Mouse (Mus musculus) liver, embryonic 14.5 days (tissue): ENCODE results near the gene Phldb3. TPM values are rescaled to one million over a fixed set of nuclear protein-coding genes. Genes with fewer than 3 reads are reported as not detected.

ENCODE experiments used
- ATAC-seq: fragments of 200-750 bp; cut with Nextera tagmentation; 2 replicates; pipeline ENCODE4 v1.8.0; 2017; ENCODE audit warnings: moderate number of reproducible peaks, mild to moderate bottlenecking, moderate library complexity; ENCODE audit not compliant: insufficient read depth
- DNase-seq, 3 experiments: peaks; one replicate each; pipeline ENCODE4 v3.0.0-alpha.2; 2012 to 2013; ENCODE audit warnings: low read depth in 3 of 3, low spot score in 3 of 3
- H3K27ac ChIP-seq: fragments of 300-500 bp; sonication (generic); 2 replicates; pipeline ENCODE4 v1.5.1; 2014; ENCODE audit warnings: moderate library complexity, mild to moderate bottlenecking, control low read depth, inconsistent platforms
- H3K27me3 ChIP-seq: fragments of 300-500 bp; sonication (generic); 2 replicates; pipeline ENCODE4 v1.6.1; 2014; ENCODE audit warnings: mild to moderate bottlenecking, low read length, moderate library complexity; ENCODE audit not compliant: control insufficient read depth, insufficient read depth
- H3K36me3 ChIP-seq: fragments of 300-500 bp; sonication (generic); replicated peaks from 2 replicates; pipeline ENCODE4 v1.6.1; 2014; ENCODE audit warnings: low read depth; ENCODE audit not compliant: control insufficient read depth, insufficient read depth
- H3K4me1 ChIP-seq, 2 experiments: fragments of 200-500 bp in 1 of 2; fragments of 300-500 bp in 1 of 2; sonication (generic) in 1 of 2; replicated peaks; 2 replicates each; pipeline ENCODE4 v1.6.1; 2012 to 2014; ENCODE audit warnings: antibody characterized with exemption in 1 of 2, inconsistent platforms in 1 of 2, low read length in 1 of 2; ENCODE audit not compliant: control insufficient read depth in 2 of 2, insufficient read depth in 2 of 2
- H3K4me2 ChIP-seq: fragments of 300-500 bp; sonication (generic); 2 replicates; pipeline ENCODE4 v1.6.1; 2014; ENCODE audit warnings: low read depth, mild to moderate bottlenecking, control low read depth, moderate library complexity
- H3K4me3 ChIP-seq, 2 experiments: fragments of 200-500 bp in 1 of 2; fragments of 300-500 bp in 1 of 2; sonication (generic) in 1 of 2; 2 replicates each; pipeline ENCODE4 v1.5.1; 2012 to 2014; ENCODE audit warnings: low read depth in 2 of 2, low read length in 2 of 2, mild to moderate bottlenecking in 2 of 2, control low read depth in 1 of 2, inconsistent platforms in 1 of 2, moderate library complexity in 1 of 2; ENCODE audit not compliant: insufficient read depth in 1 of 2
- H3K9ac ChIP-seq: fragments of 300-500 bp; sonication (generic); replicated peaks from 2 replicates; pipeline ENCODE4 v1.6.1; 2014; ENCODE audit warnings: mild to moderate bottlenecking, control low read depth, moderate library complexity
- H3K9me3 ChIP-seq: fragments of 300-500 bp; sonication (generic); 2 replicates; pipeline ENCODE4 v1.6.1; 2016; ENCODE audit warnings: low read length, mixed read lengths; ENCODE audit not compliant: control insufficient read depth
- CTCF ChIP-seq: IDR thresholded peaks from 2 replicates; pipeline ENCODE4 v1.5.1; 2016; ENCODE audit warnings: antibody characterized with exemption, low read depth, control low read depth
- EP300 ChIP-seq: IDR thresholded peaks from 2 replicates; pipeline ENCODE4 v1.6.1; 2016; ENCODE audit warnings: antibody characterized with exemption, low read depth
- WGBS: fragments of 180-500 bp; shearing (Covaris S2); extraction: QIAGEN DNeasy Blood & Tissue Kit; methylation state at CpG from one replicate; pipeline ENCODE4 v1.1.7; 2014; ENCODE audit not compliant: insufficient replicate concordance; 5-methylcytosine and 5-hydroxymethylcytosine counted together
- polyA plus RNA-seq, 2 experiments: library from polyadenylated mRNA; depleted of rRNA in 1 of 2; stranded (reverse) in 1 of 2; unstranded in 1 of 2; fragments of >200 nt; fragmentation: Nextera tagmentation in 1 of 2; extraction: Ambion mirVana in 1 of 2; gene quantifications; 2 replicates each; pipeline versions ENCODE4 v1.2.1 to v1.2.3; 2012 to 2014

The Phldb3 gene
- polyA plus RNA-seq, 2 experiments: 0.06 to 0.59 TPM

DNA sequence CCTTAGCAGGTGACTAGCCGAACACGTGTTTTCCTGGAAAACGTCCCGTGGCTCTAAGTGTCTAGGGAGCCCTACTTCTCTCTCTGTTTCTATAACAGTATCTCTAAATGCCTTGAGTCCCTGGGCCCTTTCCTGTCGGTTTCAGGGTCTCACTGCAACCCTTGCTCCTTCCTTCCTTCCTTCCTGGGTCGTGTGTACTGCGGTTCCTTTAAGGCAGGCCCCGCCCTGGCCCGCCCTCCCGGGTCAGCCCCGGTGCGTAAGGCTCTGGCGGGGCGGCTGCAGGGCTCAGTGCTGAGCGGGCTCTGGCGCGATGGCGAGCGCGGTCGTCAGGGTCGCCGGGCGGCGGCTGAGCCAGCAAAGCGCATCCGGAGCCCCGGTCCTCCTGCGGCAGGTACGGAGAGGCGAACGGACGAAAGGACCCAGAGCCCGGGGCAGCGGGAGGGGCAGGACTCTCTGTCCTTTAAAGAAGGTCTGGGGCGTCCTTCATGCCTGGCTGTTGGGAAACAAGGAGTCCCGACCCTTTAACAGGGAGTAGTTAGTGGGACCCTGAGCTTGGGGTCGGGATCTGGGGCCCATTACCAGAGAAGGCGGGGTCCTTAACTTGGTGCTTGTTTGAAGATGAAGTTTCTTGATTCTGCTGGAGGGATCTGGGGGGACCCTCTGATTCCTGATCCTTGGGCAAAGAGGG is 16.8 kb upstream of the Phldb3 start:
- TF ChIP-seq EP300 (no peak), CTCF (no peak)
- H3K27me3 ChIP-seq: no peaks in the 10 kb centered on the region
- ATAC-seq: peak; percentile 83
- no peaks in the 10 kb centered on the region for H3K36me3 ChIP-seq
- H3K4me2 ChIP-seq: peak overlapping the region; percentile 82
- H3K4me3 ChIP-seq: peak overlapping the region; percentile 69 to 74
- H3K4me1 ChIP-seq: peaks cover 20 to 40% of the 10 kb centered on the region in 2 experiments
- under 1% methylated on average over 39 of the region's 39 CpGs for WGBS
- no peak overlapping the region for H3K27ac ChIP-seq
- peak in 2 of 3 experiments; percentile 52 to 56 for DNase-seq
- peak overlapping the region; percentile 68 for H3K9ac ChIP-seq
- H3K9me3 ChIP-seq: no peaks in the 10 kb centered on the region

GRCm38 (mm10) chr7:24594309-24594803 is 16.2 kb upstream of the Phldb3 start:
- Histone ChIP-seq H3K27me3 (no peaks in the 10 kb centered on the region), H3K4me3 (peak overlapping the region; percentile 69 to 74), H3K9me3 (no peaks in the 10 kb centered on the region), H3K36me3 (no peaks in the 10 kb centered on the region), H3K4me2 (peak overlapping the region; percentile 82), H3K4me1 (peaks cover 20 to 41% of the 10 kb centered on the region in 2 experiments), H3K9ac (peak overlapping the region; percentile 68), H3K27ac (no peak overlapping the region)
- TF ChIP-seq EP300: no peak
- TF ChIP-seq CTCF: no peak
- DNase-seq (no peak), ATAC-seq (no peak)
- 16% methylated on average over 13 of the region's 13 CpGs for WGBS

- peaks cover 20 to 39% of the 10 kb centered on the region in 2 experiments for H3K4me1 ChIP-seq
- H3K27ac ChIP-seq: no peak overlapping the region
- TF ChIP-seq CTCF (no peak), EP300 (no peak)
- H3K9me3 ChIP-seq: no peaks in the 10 kb centered on the region
- H3K4me2 ChIP-seq: peak overlapping the region; percentile 8; the same call in 1 of the 2 replicates
- H3K9ac ChIP-seq: no peak overlapping the region
- no peak for DNase-seq
- H3K4me3 ChIP-seq: no peak overlapping the region
- ATAC-seq: no peak
- 37% methylated on average over 2 of the region's 2 CpGs for WGBS
- no peaks in the 10 kb centered on the region for H3K27me3 ChIP-seq
- H3K36me3 ChIP-seq: no peaks in the 10 kb centered on the region
These were observed 15.1 kb upstream of the Phldb3 start for GRCm38 (mm10) chr7:24595464-24595863.

- 49% methylated on average over 4 of the region's 4 CpGs for WGBS
- no peak overlapping the region for H3K9ac ChIP-seq
- no peak for DNase-seq
- H3K4me2 ChIP-seq: no peak overlapping the region
- peaks cover 5 to 15% of the 10 kb centered on the region in 2 experiments for H3K4me1 ChIP-seq
- TF ChIP-seq CTCF: no peak
- no peak for TF ChIP-seq EP300
- H3K27me3 ChIP-seq: no peaks in the 10 kb centered on the region
- no peaks in the 10 kb centered on the region for H3K9me3 ChIP-seq
- no peak for ATAC-seq
- H3K36me3 ChIP-seq: no peaks in the 10 kb centered on the region
- no peak overlapping the region for H3K4me3 ChIP-seq
- H3K27ac ChIP-seq: no peak overlapping the region
These were observed 12.4 kb upstream of the Phldb3 start for GRCm38 (mm10) chr7:24598121-24598520.

DNA sequence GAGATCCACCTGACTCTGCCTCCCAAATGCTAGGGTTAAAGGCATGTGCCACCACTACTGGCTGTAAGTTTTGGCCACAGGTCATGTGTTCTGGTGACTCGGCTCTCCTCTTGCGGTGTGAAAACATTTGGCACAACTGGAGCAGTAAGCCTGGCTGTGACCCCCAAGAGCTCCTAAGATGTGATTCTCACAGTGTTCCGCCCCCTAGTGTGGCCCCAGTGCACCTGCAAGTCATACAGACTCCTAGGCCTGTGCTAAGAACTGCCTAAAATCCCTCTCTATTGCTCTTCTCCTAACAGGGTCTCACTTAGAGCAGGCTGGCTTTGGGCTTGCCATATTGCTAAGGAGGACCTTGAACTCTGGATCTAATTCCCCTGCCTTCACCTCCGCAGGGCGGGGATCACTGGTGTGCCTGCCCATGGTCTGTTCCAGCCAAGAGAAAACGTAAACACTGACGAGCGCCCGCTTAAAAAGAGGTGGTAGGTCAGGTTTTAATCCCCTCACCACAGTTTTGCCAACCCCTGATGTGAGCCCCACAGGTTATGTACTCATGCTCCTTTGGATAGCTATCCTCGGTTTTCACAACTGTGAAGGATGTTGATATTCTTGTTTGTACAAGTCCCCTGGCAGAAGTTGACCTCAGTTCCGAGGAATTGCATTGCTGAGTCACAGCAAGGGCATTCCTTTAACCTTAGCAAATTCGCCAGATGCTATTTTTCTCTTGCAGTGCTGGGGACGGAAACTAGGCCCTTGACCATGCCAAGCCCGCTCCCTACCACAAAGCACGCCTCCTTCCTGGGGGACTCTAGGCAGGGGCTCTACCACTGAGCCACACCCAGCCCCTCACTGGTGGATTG is 11.1 kb upstream of the Phldb3 start:
- H3K9ac ChIP-seq: no peak overlapping the region
- H3K4me2 ChIP-seq: no peak overlapping the region
- H3K27ac ChIP-seq: no peak overlapping the region
- no peak for ATAC-seq
- H3K4me3 ChIP-seq: no peak overlapping the region
- TF ChIP-seq CTCF: peak; percentile 58
- no peak for TF ChIP-seq EP300
- H3K4me1 ChIP-seq: peaks cover 0 to 4% of the 10 kb centered on the region in 2 experiments; a peak in 1 of 4 replicates
- no peaks in the 10 kb centered on the region for H3K27me3 ChIP-seq
- H3K9me3 ChIP-seq: no peaks in the 10 kb centered on the region
- DNase-seq: no peak
- 72% methylated on average over 15 of the region's 15 CpGs for WGBS
- no peaks in the 10 kb centered on the region for H3K36me3 ChIP-seq
